Mouse (Mus musculus): Measurements from ENCODE around the gene Wdr83os. TPM values are rescaled to one million over a fixed set of nuclear protein-coding genes. Genes with fewer than 3 reads are reported as not detected.

Wdr83os gene
- polyA plus RNA-seq (2012; ENCODE audit: insufficient read depth, insufficient read length, missing spikeins), result 90.2 and 113 TPM in 2 replicates

- peaks cover 20% of the 10 kb centered on the region for H3K4me1 ChIP-seq (ENCODE audit: control insufficient read depth, insufficient read depth, low read length)
- peak within 1 kb of the TSS; percentile 86 for H3K4me3 ChIP-seq (ENCODE audit: insufficient read depth, low read length)
- H3K27ac ChIP-seq (ENCODE audit: insufficient read depth, low read depth, low read length), result peak within 1 kb of the TSS; percentile 82
- no peak for TF ChIP-seq CTCF (IDR thresholded peaks at IDR 0.05; ENCODE audit: low read depth, low read length)
- TF ChIP-seq POLR2A (IDR thresholded peaks at IDR 0.05; ENCODE audit: borderline replicate concordance, low read depth, low read length), result no peak
Observed at GRCm38 (mm10) chr8:85080532-85081215, at the start of gene Wdr83os. TSS of gene Wdr83os (plus strand) at chr8:85080740.

- peaks cover 11% of the 10 kb centered on the region for H3K4me1 ChIP-seq (ENCODE audit: control insufficient read depth, insufficient read depth, low read length)
- H3K27ac ChIP-seq (ENCODE audit: insufficient read depth, low read depth, low read length), result no peak overlapping the region
- no peak for TF ChIP-seq CTCF (IDR thresholded peaks at IDR 0.05; ENCODE audit: low read depth, low read length)
- TF ChIP-seq POLR2A (IDR thresholded peaks at IDR 0.05; ENCODE audit: borderline replicate concordance, low read depth, low read length), result no peak
- no peak overlapping the region for H3K4me3 ChIP-seq (ENCODE audit: insufficient read depth, low read length)
Observed at GRCm38 (mm10) chr8:85032622-85033311, 47.8 kb upstream of the Wdr83os start.

GRCm38 (mm10) chr8:85033867-85034266 is 46.7 kb upstream of the Wdr83os start:
- no peak for TF ChIP-seq CTCF (IDR thresholded peaks at IDR 0.05; ENCODE audit: low read depth, low read length)
- no peak for TF ChIP-seq POLR2A (IDR thresholded peaks at IDR 0.05; ENCODE audit: borderline replicate concordance, low read depth, low read length)
- H3K4me1 ChIP-seq (ENCODE audit: control insufficient read depth, insufficient read depth, low read length), result peaks cover 4% of the 10 kb centered on the region
- no peak overlapping the region for H3K27ac ChIP-seq (ENCODE audit: insufficient read depth, low read depth, low read length)

GRCm38 (mm10) chr8:85034764-85035163 is 45.8 kb upstream of the Wdr83os start:
- Histone ChIP-seq H3K27ac (ENCODE audit: insufficient read depth, low read depth, low read length) (peak overlapping the region; percentile 91), H3K4me1 (ENCODE audit: control insufficient read depth, insufficient read depth, low read length) (peaks cover 4% of the 10 kb centered on the region; the same call in 1 of the 2 replicates), H3K4me3 (ENCODE audit: insufficient read depth, low read length) (peak overlapping the region; percentile 81)
- TF ChIP-seq CTCF (IDR thresholded peaks at IDR 0.05; ENCODE audit: low read depth, low read length), result no peak
- no peak for TF ChIP-seq POLR2A (IDR thresholded peaks at IDR 0.05; ENCODE audit: borderline replicate concordance, low read depth, low read length)

More at GRCm38 (mm10) chr8:85033867-85034266, 46.7 kb upstream of the Wdr83os start:
- H3K4me3 ChIP-seq (ENCODE audit: insufficient read depth, low read length), result no peak overlapping the region

- TF ChIP-seq POLR2A (IDR thresholded peaks at IDR 0.05; ENCODE audit: borderline replicate concordance, low read depth, low read length), result no peak
- no peak for TF ChIP-seq CTCF (IDR thresholded peaks at IDR 0.05; ENCODE audit: low read depth, low read length)
- peaks cover 7% of the 10 kb centered on the region for H3K4me1 ChIP-seq (ENCODE audit: control insufficient read depth, insufficient read depth, low read length)
- peak overlapping the region; percentile 81 for H3K4me3 ChIP-seq (ENCODE audit: insufficient read depth, low read length)
- H3K27ac ChIP-seq (ENCODE audit: insufficient read depth, low read depth, low read length), result peak overlapping the region; percentile 91
Observed at GRCm38 (mm10) chr8:85035165-85035727, 45.3 kb upstream of the Wdr83os start.

- Histone ChIP-seq H3K27ac (ENCODE audit: insufficient read depth, low read depth, low read length) (peak overlapping the region; percentile 91), H3K4me3 (ENCODE audit: insufficient read depth, low read length) (peak overlapping the region; percentile 81), H3K4me1 (ENCODE audit: control insufficient read depth, insufficient read depth, low read length) (peaks cover 11% of the 10 kb centered on the region)
- no peak for TF ChIP-seq CTCF (IDR thresholded peaks at IDR 0.05; ENCODE audit: low read depth, low read length)
- no peak for TF ChIP-seq POLR2A (IDR thresholded peaks at IDR 0.05; ENCODE audit: borderline replicate concordance, low read depth, low read length)
Observed at GRCm38 (mm10) chr8:85035728-85036310, 44.7 kb upstream of the Wdr83os start.

- H3K4me3 ChIP-seq (ENCODE audit: insufficient read depth, low read length), result peak overlapping the region; percentile 81
- peaks cover 12% of the 10 kb centered on the region for H3K4me1 ChIP-seq (ENCODE audit: control insufficient read depth, insufficient read depth, low read length)
- no peak for TF ChIP-seq POLR2A (IDR thresholded peaks at IDR 0.05; ENCODE audit: borderline replicate concordance, low read depth, low read length)
- TF ChIP-seq CTCF (IDR thresholded peaks at IDR 0.05; ENCODE audit: low read depth, low read length), result no peak
- H3K27ac ChIP-seq (ENCODE audit: insufficient read depth, low read depth, low read length), result peak overlapping the region; percentile 91
Observed at GRCm38 (mm10) chr8:85036381-85036717, 44.2 kb upstream of the Wdr83os start.

GRCm38 (mm10) chr8:85036718-85037365 is 43.7 kb upstream of the Wdr83os start, which contains the start of gene Tnpo2:
TSS of gene Tnpo2 (plus strand) at chr8:85036915.
- H3K4me3 ChIP-seq (ENCODE audit: insufficient read depth, low read length), result peak within 1 kb of the TSS; percentile 91
- peak within 1 kb of the TSS; percentile 96 for H3K27ac ChIP-seq (ENCODE audit: insufficient read depth, low read depth, low read length)
- H3K4me1 ChIP-seq (ENCODE audit: control insufficient read depth, insufficient read depth, low read length), result peaks cover 12% of the 10 kb centered on the region
- TF ChIP-seq POLR2A (IDR thresholded peaks at IDR 0.05; ENCODE audit: borderline replicate concordance, low read depth, low read length), result no peak
- TF ChIP-seq CTCF (IDR thresholded peaks at IDR 0.05; ENCODE audit: low read depth, low read length), result no peak

GRCm38 (mm10) chr8:85037366-85037680 is 43.2 kb upstream of the Wdr83os start:
- H3K4me3 ChIP-seq (ENCODE audit: insufficient read depth, low read length), result peak overlapping the region; percentile 91
- H3K4me1 ChIP-seq (ENCODE audit: control insufficient read depth, insufficient read depth, low read length), result peaks cover 12% of the 10 kb centered on the region
- TF ChIP-seq CTCF (IDR thresholded peaks at IDR 0.05; ENCODE audit: low read depth, low read length), result no peak
- no peak for TF ChIP-seq POLR2A (IDR thresholded peaks at IDR 0.05; ENCODE audit: borderline replicate concordance, low read depth, low read length)
- peak overlapping the region; percentile 96 for H3K27ac ChIP-seq (ENCODE audit: insufficient read depth, low read depth, low read length)
